Mouse (Mus musculus) cortical plate, adult 2 months (tissue): ENCODE measurements at regions not wholly inside any gene's neighbourhood (a gene's known extent, or its start where the extent isn't known, plus 50 kb on each side); places are given as distances from the start of the nearest gene placed in this dataset.

Experiments
- H3K27ac ChIP-seq: fragments of 200-500 bp; 2 replicates; pipeline ENCODE4 v1.5.1; 2012; ENCODE audit warnings: low read length, control low read depth, inconsistent platforms; ENCODE audit not compliant: insufficient read depth
- H3K4me1 ChIP-seq: fragments of 200-500 bp; 2 replicates; pipeline ENCODE4 v1.6.1; 2011; ENCODE audit warnings: low read length; ENCODE audit not compliant: control insufficient read depth, insufficient read depth
- H3K4me3 ChIP-seq: fragments of 200-500 bp; 2 replicates; pipeline ENCODE4 v1.5.1; 2011; ENCODE audit warnings: mild to moderate bottlenecking, low read length, control low read depth; ENCODE audit not compliant: insufficient read depth
- CTCF ChIP-seq: fragments of 200-500 bp; IDR thresholded peaks from 2 replicates; pipeline ENCODE4 v1.5.1; 2011; ENCODE audit warnings: mild to moderate bottlenecking, control low read depth, low read length; ENCODE audit not compliant: insufficient read depth; ENCODE audit errors: extremely low read depth
- POLR2A ChIP-seq: fragments of 200-500 bp; IDR thresholded peaks from 2 replicates; pipeline ENCODE4 v1.6.1; 2011; ENCODE audit warnings: mild to moderate bottlenecking, low read length, control low read depth; ENCODE audit not compliant: insufficient read depth; ENCODE audit errors: extremely low read depth

GRCm38 (mm10) chr13:84398476-84399344, 176.6 kb downstream of the Tmem161b start:
- no peak for TF ChIP-seq POLR2A
- no peak overlapping the region for H3K4me3 ChIP-seq
- no peaks in the 10 kb centered on the region; the same call in 1 of the 2 replicates for H3K4me1 ChIP-seq
- H3K27ac ChIP-seq = peak overlapping the region; percentile 19; the same call in 1 of the 2 replicates

- no peak overlapping the region for H3K4me3 ChIP-seq
- no peak overlapping the region for H3K27ac ChIP-seq
- TF ChIP-seq CTCF (no peak), POLR2A (no peak)
- H3K4me1 ChIP-seq = no peaks in the 10 kb centered on the region; the same call in 1 of the 2 replicates
Measured at GRCm38 (mm10) chr13:84399345-84400170, 177.5 kb downstream of the Tmem161b start.

- H3K4me1 ChIP-seq = no peaks in the 10 kb centered on the region; the same call in 1 of the 2 replicates
- no peak overlapping the region for H3K27ac ChIP-seq
- TF ChIP-seq CTCF (no peak), POLR2A (no peak)
- H3K4me3 ChIP-seq = no peak overlapping the region
Measured at GRCm38 (mm10) chr13:84401006-84401405, 178.9 kb downstream of the Tmem161b start.

GRCm38 (mm10) chr13:84404566-84405194, 182.6 kb downstream of the Tmem161b start:
- no peak for TF ChIP-seq POLR2A
- no peak for TF ChIP-seq CTCF
- Histone ChIP-seq H3K27ac (no peak overlapping the region), H3K4me3 (no peak overlapping the region), H3K4me1 (no peaks in the 10 kb centered on the region; the same call in 1 of the 2 replicates)

GRCm38 (mm10) chr13:84434444-84434843, 212.3 kb downstream of the Tmem161b start:
- H3K4me3 ChIP-seq = no peak overlapping the region
- H3K4me1 ChIP-seq = no peaks in the 10 kb centered on the region
- H3K27ac ChIP-seq = no peak overlapping the region
- no peak for TF ChIP-seq CTCF
- no peak for TF ChIP-seq POLR2A

- H3K4me3 ChIP-seq = no peak overlapping the region
- TF ChIP-seq POLR2A (no peak), CTCF (no peak)
- H3K4me1 ChIP-seq = no peaks in the 10 kb centered on the region
- H3K27ac ChIP-seq = no peak overlapping the region
Measured at GRCm38 (mm10) chr13:84437586-84438443, 215.7 kb downstream of the Tmem161b start.

GRCm38 (mm10) chr13:84438444-84438766, 216.3 kb downstream of the Tmem161b start:
- no peak for TF ChIP-seq CTCF
- no peak for TF ChIP-seq POLR2A

GRCm38 (mm10) chr13:84448514-84448913, 226.4 kb downstream of the Tmem161b start:
- peaks cover 2% of the 10 kb centered on the region; the same call in 1 of the 2 replicates for H3K4me1 ChIP-seq
- TF ChIP-seq CTCF (no peak), POLR2A (no peak)
- no peak overlapping the region for H3K4me3 ChIP-seq
- no peak overlapping the region for H3K27ac ChIP-seq

More at GRCm38 (mm10) chr13:84438444-84438766, 216.3 kb downstream of the Tmem161b start:
- H3K4me1 ChIP-seq = no peaks in the 10 kb centered on the region
- no peak overlapping the region for H3K27ac ChIP-seq
- H3K4me3 ChIP-seq = no peak overlapping the region
